Mouse (Mus musculus) hematopoietic stem cell, adult 5-6 weeks (primary cell): ENCODE data around the gene Ms4a4b. TPM values are rescaled to one million over a fixed set of nuclear protein-coding genes. Genes with fewer than 3 reads are reported as not detected.
"Not testable (repeated sequence)": the region's sequence is repeated elsewhere in the genome, so short reads cannot be mapped to it uniquely, and the experiment has no call there.

Source experiments
- ATAC-seq, 2 experiments: fragments of 125-278 bp in 1 of 2; replicated peaks in 1 of 2; 2 replicates each; pipeline ENCODE4 v1.8.0; 2016 to 2017; ENCODE audit warnings: inconsistent platforms in 2 of 2, mild to moderate bottlenecking in 2 of 2, moderate number of reproducible peaks in 2 of 2, low read depth in 1 of 2, moderate TSS enrichment in 1 of 2; ENCODE audit not compliant: low FRiP score in 2 of 2, poor library complexity in 2 of 2, severe bottlenecking in 2 of 2, insufficient read depth in 1 of 2, low TSS enrichment in 1 of 2
- total RNA-seq: library from RNA; stranded (forward); fragments of 172-1452, 232-1000 nt; gene quantifications from 2 replicates; pipeline ENCODE4 v1.2.3, GENCODE M21; 2017

The Ms4a4b gene
- total RNA-seq, 1 experiment from 2014 or later, result 1.1 TPM

- ATAC-seq, result no peak
These were observed 39.3 kb downstream of the Ms4a4b start for GRCm38 (mm10) chr19:11482684-11483083.

GRCm38 (mm10) chr19:11483941-11484340 lies 40.6 kb downstream of the Ms4a4b start:
- no peak for ATAC-seq

GRCm38 (mm10) chr19:11484388-11484787 lies 41.0 kb downstream of the Ms4a4b start:
- peak in 1 of 2 experiments; percentile 27; a peak in 2 of 4 replicates for ATAC-seq

- ATAC-seq, result peak in 1 of 2 experiments; percentile 58; a peak in 2 of 4 replicates
These were observed 41.9 kb downstream of the Ms4a4b start for GRCm38 (mm10) chr19:11485266-11485665.

- no peak for ATAC-seq
These were observed 42.4 kb downstream of the Ms4a4b start, which contains the start of gene Gm8369 for GRCm38 (mm10) chr19:11485746-11486145. TSS of gene Gm8369 (plus strand) at chr19:11485938.

- ATAC-seq, result no peak
These were observed 43.2 kb downstream of the Ms4a4b start for GRCm38 (mm10) chr19:11486599-11486998.

GRCm38 (mm10) chr19:11491406-11492189 lies 48.2 kb downstream of the Ms4a4b start:
- ATAC-seq, result no peak

GRCm38 (mm10) chr19:11492671-11493070 lies 49.3 kb downstream of the Ms4a4b start:
- ATAC-seq, result no peak

- ATAC-seq, result no peak
These were observed 51.2 kb downstream of the Ms4a4b start for GRCm38 (mm10) chr19:11494519-11494918.

GRCm38 (mm10) chr19:11496361-11496760 lies 53.0 kb downstream of the Ms4a4b start:
- ATAC-seq, result no peak

GRCm38 (mm10) chr19:11497300-11497699 lies 53.9 kb downstream of the Ms4a4b start:
- ATAC-seq, result not testable (repeated sequence)

- ATAC-seq, result no peak
These were observed 57.4 kb downstream of the Ms4a4b start for GRCm38 (mm10) chr19:11500796-11501195.

- ATAC-seq, result no peak
These were observed 58.0 kb downstream of the Ms4a4b start for GRCm38 (mm10) chr19:11501326-11501725.

GRCm38 (mm10) chr19:11504857-11505256 lies 61.5 kb downstream of the Ms4a4b start:
- no peak for ATAC-seq

GRCm38 (mm10) chr19:11513458-11513857 lies 70.1 kb downstream of the Ms4a4b start:
- ATAC-seq, result no peak

GRCm38 (mm10) chr19:11516246-11516645 lies 72.9 kb downstream of the Ms4a4b start, which contains the start of gene Ms4a6b:
TSS of gene Ms4a6b (plus strand) at chr19:11516512.
- no peak for ATAC-seq
